Mouse (Mus musculus) cerebellum, postnatal 14 days (tissue): ENCODE measurements at regions not wholly inside any gene's neighbourhood (a gene's known extent, or its start where the extent isn't known, plus 50 kb on each side); places are given as distances from the start of the nearest gene placed in this dataset.

ENCODE experiments used
- DNase-seq, 2 experiments: peaks; one replicate each; pipeline ENCODE4 v3.0.0; 2021; ENCODE audit warnings: mixed read lengths in 2 of 2

GRCm38 (mm10) chr7:95460889-95461288, 710.2 kb upstream of the Tenm4 start:
- DNase-seq: no peak

GRCm38 (mm10) chr7:95465506-95465905, 705.5 kb upstream of the Tenm4 start:
- no peak for DNase-seq

GRCm38 (mm10) chr7:95467028-95467427, 704.0 kb upstream of the Tenm4 start:
- no peak for DNase-seq

- DNase-seq: peak; percentile 2 to 14
Observed at GRCm38 (mm10) chr7:95473892-95474291, 697.2 kb upstream of the Tenm4 start.

GRCm38 (mm10) chr7:95480121-95480726, 690.8 kb upstream of the Tenm4 start:
- DNase-seq: no peak

GRCm38 (mm10) chr7:95489666-95490065, 681.4 kb upstream of the Tenm4 start:
- peak; percentile 78 to 80 for DNase-seq

GRCm38 (mm10) chr7:95494793-95495192, 676.3 kb upstream of the Tenm4 start:
- no peak for DNase-seq

GRCm38 (mm10) chr7:95502959-95503358, 668.1 kb upstream of the Tenm4 start:
- DNase-seq: no peak

GRCm38 (mm10) chr7:95547256-95547655, 623.8 kb upstream of the Tenm4 start:
- no peak for DNase-seq

GRCm38 (mm10) chr7:95550099-95550498, 620.9 kb upstream of the Tenm4 start:
- DNase-seq: no peak

- no peak for DNase-seq
Observed at GRCm38 (mm10) chr7:95551798-95552387, 619.2 kb upstream of the Tenm4 start.

GRCm38 (mm10) chr7:95558589-95558988, 612.5 kb upstream of the Tenm4 start:
- no peak for DNase-seq

- no peak for DNase-seq
Observed at GRCm38 (mm10) chr7:95578633-95579032, 592.4 kb upstream of the Tenm4 start.

- no peak for DNase-seq
Observed at GRCm38 (mm10) chr7:95581325-95581724, 589.7 kb upstream of the Tenm4 start.

- DNase-seq: no peak
Observed at GRCm38 (mm10) chr7:95598339-95598738, 572.7 kb upstream of the Tenm4 start.

- DNase-seq: no peak
Observed at GRCm38 (mm10) chr7:95613736-95614135, 557.3 kb upstream of the Tenm4 start.

- peak; percentile 41 to 60 for DNase-seq
Observed at GRCm38 (mm10) chr7:95617370-95617769, 553.7 kb upstream of the Tenm4 start.

- DNase-seq: no peak
Observed at GRCm38 (mm10) chr7:95618170-95618569, 552.9 kb upstream of the Tenm4 start.

GRCm38 (mm10) chr7:95620079-95620478, 551.0 kb upstream of the Tenm4 start:
- DNase-seq: no peak

- DNase-seq: no peak
Observed at GRCm38 (mm10) chr7:95640683-95641082, 530.4 kb upstream of the Tenm4 start.

GRCm38 (mm10) chr7:95674319-95674718, 496.7 kb upstream of the Tenm4 start:
- no peak for DNase-seq

GRCm38 (mm10) chr7:95682521-95682920, 488.5 kb upstream of the Tenm4 start:
- DNase-seq: no peak

GRCm38 (mm10) chr7:95687733-95688132, 483.3 kb upstream of the Tenm4 start:
- DNase-seq: no peak

GRCm38 (mm10) chr7:95688151-95689146, 482.6 kb upstream of the Tenm4 start:
- DNase-seq: no peak
